Mouse (Mus musculus) common myeloid progenitor, adult 5-6 weeks (primary cell): ENCODE measurements around the gene Vmn1r126. TPM values are rescaled to one million over a fixed set of nuclear protein-coding genes. Genes with fewer than 3 reads are reported as not detected.
"Not testable (repeated sequence)": the region's sequence is repeated elsewhere in the genome, so short reads cannot be mapped to it uniquely, and the experiment has no call there.

Experiments
- ATAC-seq: replicated peaks from 2 replicates; pipeline ENCODE4 v1.8.0; 2016; ENCODE audit warnings: low read depth, mild to moderate bottlenecking, moderate TSS enrichment, inconsistent platforms; ENCODE audit not compliant: poor library complexity, severe bottlenecking
- total RNA-seq: library from RNA; stranded (forward); fragments of 200-1000, 187-1606 nt; gene quantifications from 2 replicates; pipeline ENCODE4 v1.2.3, GENCODE M21; 2017

Vmn1r126 gene
- total RNA-seq = not detected in 2 replicates

DNA sequence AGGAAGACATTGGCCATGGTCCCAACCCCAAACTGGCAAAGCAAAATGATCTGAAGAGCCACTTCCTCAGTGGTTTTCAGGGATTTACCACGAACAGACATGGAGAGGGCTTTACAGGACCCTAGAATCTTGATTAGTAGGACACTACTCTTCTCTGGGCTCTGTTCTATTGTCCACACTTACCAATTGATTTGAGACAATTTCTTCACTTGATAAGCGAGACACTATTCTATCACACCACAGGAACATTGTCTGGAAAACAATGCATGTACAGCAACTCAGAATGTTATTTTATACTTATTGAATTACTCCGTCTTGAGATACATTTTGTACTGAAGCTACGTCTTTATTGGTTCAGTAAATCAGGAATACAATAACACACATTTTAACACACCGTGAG is at the start of gene Vmn1r126:
Gene Vmn1r126, minus strand, starts transcription at position 101 of the 400 bp plus-strand sequence.
- not testable (repeated sequence) for ATAC-seq

DNA sequence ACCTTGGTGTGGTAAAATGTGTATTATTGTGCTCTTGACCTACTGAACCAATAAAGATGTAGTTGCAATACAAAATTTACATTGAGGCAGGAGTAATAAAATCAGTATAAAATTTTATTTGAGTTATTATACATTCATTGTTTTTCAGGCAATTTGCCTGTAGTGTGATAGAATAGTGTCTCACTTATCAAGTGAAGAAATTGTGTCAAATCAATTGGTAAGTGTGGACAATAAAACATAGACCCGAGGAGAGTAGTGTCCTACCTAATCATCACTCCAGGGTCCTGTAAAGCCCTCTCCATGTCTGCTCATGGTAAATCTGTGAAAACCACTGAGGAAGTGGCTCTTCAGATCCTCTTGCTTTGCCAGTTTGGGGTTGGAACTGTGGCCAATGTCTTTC is 47.8 kb upstream of the Vmn1r126 start, which contains the start of gene Vmn1r128:
Gene Vmn1r128, plus strand, starts transcription at position 301 of the 400 bp plus-strand sequence.
- ATAC-seq = not testable (repeated sequence)

DNA sequence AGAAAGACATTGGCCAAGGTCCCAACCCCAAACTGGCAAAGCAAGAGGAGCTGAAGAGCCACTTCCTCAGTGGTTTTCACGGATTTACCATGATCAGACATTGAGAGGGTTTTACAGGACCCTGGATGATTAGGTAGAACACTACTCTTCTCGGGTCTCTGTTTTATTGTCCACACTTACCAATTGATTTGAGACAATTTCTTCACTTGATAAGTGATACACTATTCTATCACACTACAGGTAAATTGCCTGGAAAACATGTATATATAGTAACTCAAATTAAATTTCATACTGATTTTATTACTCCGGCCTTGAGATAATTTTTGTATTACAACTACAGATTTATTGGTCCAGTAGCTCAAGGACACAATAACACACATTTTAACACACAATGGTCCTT is 18.5 kb upstream of the Vmn1r126 start, which contains the start of gene Vmn1r127:
Gene Vmn1r127, minus strand, starts transcription at position 101 of the 400 bp plus-strand sequence.
- not testable (repeated sequence) for ATAC-seq

DNA sequence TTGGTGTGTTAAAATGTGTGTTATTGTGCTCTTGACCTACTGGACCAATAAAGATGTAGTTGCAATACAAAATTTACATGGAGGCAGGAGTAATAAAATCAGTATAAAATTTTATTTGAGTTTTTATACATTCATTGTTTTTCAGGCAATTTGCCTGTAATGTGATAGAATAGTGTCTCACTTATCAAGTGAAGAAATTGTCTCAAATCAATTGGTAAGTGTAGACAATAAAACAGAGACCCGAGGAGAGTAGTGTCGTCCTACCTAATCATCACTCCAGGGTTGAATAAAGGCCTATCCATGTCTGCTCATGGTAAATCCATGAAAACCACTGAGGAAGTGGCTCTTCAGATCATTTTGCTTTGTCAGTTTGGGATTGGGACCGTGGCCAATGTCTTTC is 29.4 kb downstream of the Vmn1r126 start, which contains the start of gene Vmn1r125:
Gene Vmn1r125, plus strand, starts transcription at position 301 of the 400 bp plus-strand sequence.
- not testable (repeated sequence) for ATAC-seq

DNA sequence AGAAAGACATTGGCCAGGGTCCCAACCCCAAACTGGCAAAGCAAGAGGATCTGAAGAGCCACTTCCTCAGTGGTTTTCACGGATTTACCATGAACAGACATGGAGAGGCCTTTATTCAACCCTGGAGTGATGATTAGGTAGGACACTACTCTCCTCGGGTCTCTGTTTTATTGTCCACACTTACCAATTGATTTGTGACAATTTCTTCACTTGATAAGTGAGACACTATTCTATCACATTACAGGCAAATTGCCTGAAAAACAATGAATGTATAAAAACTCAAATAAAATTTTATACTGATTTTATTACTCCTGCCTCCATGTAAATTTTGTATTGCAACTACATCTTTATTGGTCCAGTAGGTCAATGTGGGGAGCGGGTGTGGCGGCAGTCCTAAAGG is 40.8 kb downstream of the Vmn1r126 start, which contains the start of gene Vmn1r124:
Gene Vmn1r124, minus strand, starts transcription at position 101 of the 400 bp plus-strand sequence.
- ATAC-seq = not testable (repeated sequence)

Other genes with a start within 250 kb of the Vmn1r126 start
- gene Vmn1r120, start 247.7 kb downstream of the Vmn1r126 start, total RNA-seq = not detected in 2 replicates
- gene Vmn1r121, start 203.0 kb downstream of the Vmn1r126 start, total RNA-seq = not detected in 2 replicates
- gene Vmn1r122, start 167.3 kb downstream of the Vmn1r126 start, total RNA-seq = not detected in 2 replicates
- not detected in 2 replicates for gene Vmn1r123, start 139.3 kb downstream of the Vmn1r126 start, total RNA-seq
- not detected in 2 replicates for gene Gm5157, start 111.0 kb downstream of the Vmn1r126 start, total RNA-seq
- gene Vmn1r124, start 40.9 kb downstream of the Vmn1r126 start, total RNA-seq = not detected in 2 replicates
- gene Vmn1r125, start 29.3 kb downstream of the Vmn1r126 start, total RNA-seq = not detected in 2 replicates
- gene Vmn1r127, start 18.4 kb upstream of the Vmn1r126 start, total RNA-seq = not detected in 2 replicates
- not detected in 2 replicates for gene Vmn1r128, start 47.9 kb upstream of the Vmn1r126 start, total RNA-seq
- not detected in 2 replicates for gene Vmn1r129, start 59.8 kb upstream of the Vmn1r126 start, total RNA-seq
- not detected in 2 replicates for gene Gm6882, start 131.3 kb upstream of the Vmn1r126 start, total RNA-seq
- gene Vmn1r130, start 210.3 kb upstream of the Vmn1r126 start, total RNA-seq = not detected in 2 replicates
- gene Vmn1r131, start 244.6 kb upstream of the Vmn1r126 start, total RNA-seq = not detected in 2 replicates